Mouse (Mus musculus) retina, adult 2 months (tissue): Measurements from ENCODE around the gene Irs3.

Experiments
- DNase-seq: peaks from one replicate; pipeline ENCODE4 v3.0.0-alpha.2; 2012; ENCODE audit warnings: low read depth, low spot score

The Irs3 gene

GRCm38 (mm10) chr5:137645652-137646091, at the start of gene Irs3:
TSS of gene Irs3 (minus strand) at chr5:137645714.
- no peak for DNase-seq

GRCm38 (mm10) chr5:137694796-137695195, 49.3 kb upstream of the Irs3 start:
- DNase-seq: no peak

- no peak for DNase-seq
Observed at GRCm38 (mm10) chr5:137691881-137692280, 46.4 kb upstream of the Irs3 start.

GRCm38 (mm10) chr5:137690531-137690930, 45.0 kb upstream of the Irs3 start:
- no peak for DNase-seq

GRCm38 (mm10) chr5:137689974-137690373, 44.5 kb upstream of the Irs3 start:
- DNase-seq: no peak

GRCm38 (mm10) chr5:137686127-137686790, 40.7 kb upstream of the Irs3 start:
- DNase-seq: no peak

GRCm38 (mm10) chr5:137685653-137686052, 40.1 kb upstream of the Irs3 start:
- DNase-seq: no peak

- DNase-seq: peak; percentile 72
Observed at GRCm38 (mm10) chr5:137684294-137685123, 39.0 kb upstream of the Irs3 start, which contains the start of gene Agfg2. TSS of gene Agfg2 (minus strand) at chr5:137684726.

GRCm38 (mm10) chr5:137683388-137684293, 38.1 kb upstream of the Irs3 start:
- DNase-seq: no peak

- no peak for DNase-seq
Observed at GRCm38 (mm10) chr5:137682526-137682925, 37.0 kb upstream of the Irs3 start.

- DNase-seq: no peak
Observed at GRCm38 (mm10) chr5:137679726-137680125, 34.2 kb upstream of the Irs3 start.

GRCm38 (mm10) chr5:137678736-137679135, 33.2 kb upstream of the Irs3 start:
- no peak for DNase-seq

GRCm38 (mm10) chr5:137677859-137678258, 32.3 kb upstream of the Irs3 start:
- no peak for DNase-seq

- DNase-seq: no peak
Observed at GRCm38 (mm10) chr5:137674786-137675185, 29.3 kb upstream of the Irs3 start.

- DNase-seq: no peak
Observed at GRCm38 (mm10) chr5:137673015-137673414, 27.5 kb upstream of the Irs3 start.

GRCm38 (mm10) chr5:137672361-137672760, 26.8 kb upstream of the Irs3 start:
- DNase-seq: no peak

GRCm38 (mm10) chr5:137671443-137672240, 26.1 kb upstream of the Irs3 start:
- no peak for DNase-seq

GRCm38 (mm10) chr5:137670240-137670639, 24.7 kb upstream of the Irs3 start:
- DNase-seq: no peak

- no peak for DNase-seq
Observed at GRCm38 (mm10) chr5:137668971-137669370, 23.5 kb upstream of the Irs3 start.

GRCm38 (mm10) chr5:137663057-137663456, 17.5 kb upstream of the Irs3 start:
- no peak for DNase-seq
